Mouse (Mus musculus) neural tube, embryonic 11.5 days (tissue): ENCODE results near the gene Satb1. TPM values are rescaled to one million over a fixed set of nuclear protein-coding genes. Genes with fewer than 3 reads are reported as not detected.

ENCODE experiments used
- ATAC-seq: fragments of 200-750 bp; cut with Nextera tagmentation; 2 replicates; pipeline ENCODE4 v1.8.0; 2017; ENCODE audit warnings: moderate number of reproducible peaks, mild to moderate bottlenecking, moderate TSS enrichment, moderate library complexity; ENCODE audit not compliant: insufficient read depth, low FRiP score, low TSS enrichment
- DNase-seq: peaks from one replicate; pipeline ENCODE4 v3.0.0-alpha.2; 2015; ENCODE audit warnings: low spot score
- H3K27ac ChIP-seq: fragments of 300-500 bp; sonication (generic); 2 replicates; pipeline ENCODE4 v1.5.1; 2014; ENCODE audit warnings: low read depth, mild to moderate bottlenecking, low read length
- H3K27me3 ChIP-seq: fragments of 300-500 bp; sonication (generic); 2 replicates; pipeline ENCODE4 v1.6.1; 2014; ENCODE audit warnings: mild to moderate bottlenecking, low read length, mixed read lengths; ENCODE audit not compliant: control insufficient read depth, insufficient read depth
- H3K36me3 ChIP-seq: fragments of 300-500 bp; sonication (generic); 2 replicates; pipeline ENCODE4 v1.6.1; 2014; ENCODE audit warnings: mild to moderate bottlenecking, low read length, moderate library complexity, mixed read lengths; ENCODE audit not compliant: control insufficient read depth, insufficient read depth
- H3K4me1 ChIP-seq: fragments of 300-500 bp; sonication (generic); 2 replicates; pipeline ENCODE4 v1.6.1; 2014; ENCODE audit warnings: low read length, mixed read lengths; ENCODE audit not compliant: control insufficient read depth, insufficient read depth
- H3K4me2 ChIP-seq: fragments of 300-500 bp; sonication (generic); 2 replicates; pipeline ENCODE4 v1.6.1; 2014; ENCODE audit warnings: low read depth, mild to moderate bottlenecking, moderate library complexity
- H3K4me3 ChIP-seq: fragments of 300-500 bp; sonication (generic); 2 replicates; pipeline ENCODE4 v1.5.1; 2014; ENCODE audit warnings: low read depth, low read length
- H3K9ac ChIP-seq: fragments of 300-500 bp; sonication (generic); 2 replicates; pipeline ENCODE4 v1.6.1; 2014; ENCODE audit warnings: mild to moderate bottlenecking, low read length
- H3K9me3 ChIP-seq: fragments of 300-500 bp; sonication (generic); 2 replicates; pipeline ENCODE4 v1.6.1; 2016; ENCODE audit warnings: low read length; ENCODE audit not compliant: control insufficient read depth
- WGBS: fragments of 180-500 bp; shearing (Covaris S2); extraction: QIAGEN DNeasy Blood & Tissue Kit; methylation state at CpG from one replicate; pipeline ENCODE4 v1.1.7; 2014; 5-methylcytosine and 5-hydroxymethylcytosine counted together
- polyA plus RNA-seq: library from polyadenylated mRNA; unstranded; fragments of >200 nt; fragmentation: Nextera tagmentation; extraction: Ambion mirVana; gene quantifications from 2 replicates; pipeline ENCODE4 v1.2.1, GENCODE M21; 2014

Satb1 gene
- polyA plus RNA-seq, 1 experiment from 2014 or later = 33.5 TPM

DNA sequence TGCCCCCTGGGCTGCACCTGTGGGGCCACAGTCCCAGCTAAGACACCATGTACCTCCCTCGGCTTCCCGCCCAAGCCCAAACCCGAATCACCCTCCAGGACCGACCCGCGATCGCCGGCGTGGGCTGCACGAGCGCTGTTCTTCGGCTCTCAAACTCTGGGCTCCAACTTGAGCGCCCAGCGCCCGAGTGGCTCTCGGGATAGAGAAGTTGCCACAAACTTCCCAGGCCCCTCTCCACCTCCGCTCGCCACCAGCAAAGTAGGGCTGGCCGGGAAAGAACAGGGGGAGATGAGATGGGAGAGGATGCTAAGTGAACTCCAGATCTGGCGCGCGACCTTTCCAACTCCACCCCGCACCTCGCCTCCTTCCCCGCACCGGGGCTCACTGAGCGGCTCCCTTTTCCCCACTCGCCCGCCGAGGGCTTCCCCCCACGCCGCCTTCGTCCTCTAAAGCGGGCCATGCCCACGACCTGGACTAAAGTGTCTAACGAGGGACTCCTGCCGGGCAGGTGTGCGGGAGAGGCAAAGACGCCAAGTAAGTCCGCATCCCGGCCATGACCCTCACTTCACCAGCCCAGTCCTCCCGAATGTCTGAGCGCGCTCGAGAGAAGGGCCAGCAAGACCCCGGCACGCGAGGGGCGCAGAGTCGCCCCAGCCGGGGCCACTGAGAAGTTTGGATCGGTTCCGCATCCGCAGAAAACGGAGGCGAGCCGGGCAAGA is 1.2 kb downstream of the Satb1 start:
- H3K36me3 ChIP-seq = no peaks in the 10 kb centered on the region
- peak; percentile 11 for ATAC-seq
- H3K27me3 ChIP-seq = peaks cover 26% of the 10 kb centered on the region
- H3K9me3 ChIP-seq = no peaks in the 10 kb centered on the region
- WGBS = under 1% methylated on average over 56 of the region's 57 CpGs
- peaks cover 12% of the 10 kb centered on the region for H3K4me1 ChIP-seq
- H3K9ac ChIP-seq = peak overlapping the region; percentile 69
- peak; percentile 15 for DNase-seq
- peak overlapping the region; percentile 73 for H3K4me3 ChIP-seq
- H3K4me2 ChIP-seq = peak overlapping the region; percentile 98
- no peak overlapping the region for H3K27ac ChIP-seq

DNA sequence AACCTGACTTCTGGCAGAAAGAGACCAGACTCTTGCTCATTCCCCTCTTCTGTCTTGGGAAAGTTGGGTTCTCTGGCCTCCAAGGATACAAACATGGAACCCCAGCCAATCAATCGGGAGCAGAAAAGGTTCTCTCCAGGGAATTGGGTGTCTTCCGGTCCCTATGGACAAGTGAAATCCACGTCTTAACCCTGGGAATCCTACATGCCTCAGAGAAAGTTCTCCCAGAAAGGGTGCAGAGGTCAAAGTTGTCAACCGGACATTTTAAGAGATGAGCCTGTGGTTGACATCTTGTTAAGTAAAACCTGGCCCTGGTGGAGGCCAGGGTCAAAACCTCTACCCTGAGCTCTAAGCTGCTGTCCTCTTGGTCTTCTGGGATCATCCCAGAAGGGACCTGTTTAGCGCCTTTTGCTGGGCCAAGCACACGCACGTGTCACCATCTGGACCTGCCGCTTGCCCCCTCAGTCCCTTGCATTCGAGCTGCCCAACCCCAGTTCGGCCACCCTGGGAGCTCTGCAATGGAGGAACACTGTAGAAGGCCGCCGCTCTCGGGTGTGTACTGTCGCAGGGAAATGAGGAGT is 1.9 kb downstream of the Satb1 start:
- H3K4me2 ChIP-seq = peak overlapping the region; percentile 98
- H3K9me3 ChIP-seq = no peaks in the 10 kb centered on the region
- H3K9ac ChIP-seq = peak overlapping the region; percentile 69; the same call in 1 of the 2 replicates
- H3K27ac ChIP-seq = no peak overlapping the region
- peaks cover 26% of the 10 kb centered on the region for H3K27me3 ChIP-seq
- peaks cover 12% of the 10 kb centered on the region for H3K4me1 ChIP-seq
- no peaks in the 10 kb centered on the region for H3K36me3 ChIP-seq
- WGBS = 18% methylated on average over 14 of the region's 14 CpGs
- peak overlapping the region; percentile 73 for H3K4me3 ChIP-seq
- ATAC-seq = no peak
- DNase-seq = no peak

DNA sequence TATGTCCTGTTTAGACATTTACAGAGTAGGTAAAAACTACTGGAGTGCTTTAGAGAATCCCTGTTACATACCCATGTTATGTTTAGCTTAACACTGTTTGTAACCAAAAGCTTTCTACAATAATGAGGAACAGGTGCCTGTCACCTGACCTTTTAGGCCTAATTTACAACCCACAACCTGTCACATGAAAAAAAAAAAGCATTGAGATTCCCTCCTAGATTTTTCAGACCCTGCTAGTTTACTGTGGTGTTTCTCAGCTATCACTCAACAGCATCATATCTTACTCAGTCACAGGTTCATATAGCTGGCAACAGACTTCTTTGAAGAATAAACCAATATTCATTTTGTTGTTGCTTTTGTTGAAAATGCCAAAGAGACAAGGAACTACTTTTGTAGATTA is 3.7 kb downstream of the Satb1 start:
- Histone ChIP-seq H3K27ac (no peak overlapping the region), H3K4me3 (no peak overlapping the region), H3K4me1 (peaks cover 12% of the 10 kb centered on the region), H3K27me3 (peaks cover 26% of the 10 kb centered on the region), H3K9ac (no peak overlapping the region), H3K36me3 (no peaks in the 10 kb centered on the region), H3K4me2 (no peak overlapping the region), H3K9me3 (no peaks in the 10 kb centered on the region)
- no peak for DNase-seq
- no peak for ATAC-seq

DNA sequence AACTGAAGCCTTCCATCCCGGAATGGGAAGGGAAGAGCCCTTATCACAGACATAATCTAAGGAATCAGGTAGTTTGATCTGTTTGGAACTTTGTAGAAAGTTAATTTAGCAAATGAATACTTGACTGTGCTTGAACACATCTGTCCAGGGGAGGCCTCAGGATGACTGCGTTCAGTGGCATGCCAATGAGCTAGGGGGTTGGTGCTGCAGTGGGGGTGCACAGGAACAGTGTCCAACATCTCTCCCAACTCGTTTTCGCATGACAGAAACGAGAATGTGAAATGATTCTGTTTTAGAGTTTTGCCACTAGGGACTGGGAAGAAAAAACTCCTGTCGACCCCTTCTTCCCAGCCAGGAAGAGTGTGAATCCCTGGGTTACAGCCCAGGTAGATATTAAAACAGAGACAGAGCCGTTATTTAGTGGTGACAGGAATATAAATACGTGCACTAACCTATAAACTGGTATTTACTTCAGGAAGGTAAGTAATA is 5.1 kb downstream of the Satb1 start:
- 80% methylated on average over 8 of the region's 8 CpGs for WGBS
- Histone ChIP-seq H3K9ac (no peak overlapping the region), H3K27ac (no peak overlapping the region), H3K9me3 (no peaks in the 10 kb centered on the region), H3K4me3 (no peak overlapping the region), H3K4me2 (no peak overlapping the region), H3K36me3 (no peaks in the 10 kb centered on the region), H3K4me1 (peaks cover 4% of the 10 kb centered on the region; the same call in 1 of the 2 replicates), H3K27me3 (peaks cover 18% of the 10 kb centered on the region)
- no peak for ATAC-seq
- DNase-seq = no peak

DNA sequence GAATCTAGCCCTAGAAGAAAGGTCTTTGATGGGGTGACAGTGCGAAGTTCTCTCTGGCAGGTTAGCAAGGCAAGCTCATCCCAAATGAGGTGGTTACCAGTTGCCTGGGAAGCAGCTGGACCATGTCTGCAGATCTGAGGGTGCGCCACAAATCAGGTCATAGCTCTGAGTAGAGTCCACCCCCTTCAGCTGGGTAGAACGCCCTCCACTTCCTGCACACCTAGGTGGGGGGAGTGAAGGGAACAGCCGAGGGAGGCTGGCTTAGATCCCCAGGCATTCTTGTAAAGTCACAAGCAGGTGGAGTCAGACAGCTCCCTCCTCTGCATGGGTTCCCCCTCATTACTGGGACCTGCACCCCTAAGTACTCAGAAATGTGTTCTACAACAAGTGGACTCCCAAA is 6.6 kb downstream of the Satb1 start:
- ATAC-seq (no peak), DNase-seq (no peak)
- no peak overlapping the region for H3K27ac ChIP-seq
- no peak overlapping the region for H3K9ac ChIP-seq
- H3K9me3 ChIP-seq = no peaks in the 10 kb centered on the region
- H3K4me1 ChIP-seq = no peaks in the 10 kb centered on the region
- H3K36me3 ChIP-seq = no peaks in the 10 kb centered on the region
- 74% methylated on average over 4 of the region's 4 CpGs for WGBS
- peaks cover 11% of the 10 kb centered on the region for H3K27me3 ChIP-seq
- H3K4me3 ChIP-seq = no peak overlapping the region
- no peak overlapping the region for H3K4me2 ChIP-seq

DNA sequence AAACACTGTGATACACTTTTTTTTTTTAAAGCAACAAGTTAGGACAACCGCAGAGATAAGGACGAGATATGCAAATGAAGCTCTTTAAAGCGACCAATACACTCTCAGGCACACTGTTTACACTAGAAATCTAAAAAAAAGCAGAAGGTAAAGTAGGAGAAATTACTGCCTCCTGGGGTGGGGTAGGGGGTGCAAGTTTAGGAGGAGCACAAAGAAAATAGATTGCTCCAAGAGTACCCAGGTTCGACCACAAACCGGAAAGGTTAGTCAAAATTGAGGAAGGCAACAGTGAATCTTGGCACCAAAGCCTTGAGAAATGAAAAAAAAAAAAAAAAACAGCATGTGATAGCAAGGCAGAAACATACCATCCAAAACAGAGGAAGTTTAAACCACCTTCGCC is 18.8 kb downstream of the Satb1 start:
- DNase-seq (no peak), ATAC-seq (no peak)
- WGBS = 24% methylated on average over 6 of the region's 6 CpGs
- 0 out of 2 replicates have a peak, but pooled peaks cover 3% of the 10 kb centered on the region for H3K4me1 ChIP-seq
- H3K9ac ChIP-seq = no peak overlapping the region
- no peak overlapping the region for H3K27ac ChIP-seq
- H3K27me3 ChIP-seq = no peaks in the 10 kb centered on the region
- no peaks in the 10 kb centered on the region for H3K9me3 ChIP-seq
- no peaks in the 10 kb centered on the region for H3K36me3 ChIP-seq
- H3K4me2 ChIP-seq = no peak overlapping the region
- H3K4me3 ChIP-seq = no peak overlapping the region

DNA sequence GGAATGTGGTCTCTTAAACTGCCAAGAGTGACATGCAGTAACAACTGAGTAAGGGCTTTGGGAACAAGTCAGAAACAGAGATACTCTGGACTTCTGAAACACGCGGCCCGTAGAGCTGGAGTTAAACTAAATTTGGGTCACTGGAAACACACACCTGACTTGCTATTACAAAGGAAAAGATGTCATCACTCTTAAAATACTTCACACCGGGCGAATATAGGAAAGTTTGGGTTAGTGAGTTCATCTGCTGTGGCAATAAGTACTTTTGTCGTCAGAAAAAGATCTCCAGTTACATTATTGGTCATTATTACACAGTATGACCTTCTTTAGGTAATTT is 19.3 kb downstream of the Satb1 start:
- Histone ChIP-seq H3K4me1 (0 out of 2 replicates have a peak, but pooled peaks cover 3% of the 10 kb centered on the region), H3K9ac (peak overlapping the region; percentile 96), H3K27ac (no peak overlapping the region), H3K4me2 (peak overlapping the region; percentile 71), H3K36me3 (no peaks in the 10 kb centered on the region), H3K27me3 (no peaks in the 10 kb centered on the region), H3K4me3 (peak overlapping the region; percentile 87), H3K9me3 (no peaks in the 10 kb centered on the region)
- WGBS = 3% methylated on average over 6 of the region's 6 CpGs
- ATAC-seq (no peak), DNase-seq (no peak)

DNA sequence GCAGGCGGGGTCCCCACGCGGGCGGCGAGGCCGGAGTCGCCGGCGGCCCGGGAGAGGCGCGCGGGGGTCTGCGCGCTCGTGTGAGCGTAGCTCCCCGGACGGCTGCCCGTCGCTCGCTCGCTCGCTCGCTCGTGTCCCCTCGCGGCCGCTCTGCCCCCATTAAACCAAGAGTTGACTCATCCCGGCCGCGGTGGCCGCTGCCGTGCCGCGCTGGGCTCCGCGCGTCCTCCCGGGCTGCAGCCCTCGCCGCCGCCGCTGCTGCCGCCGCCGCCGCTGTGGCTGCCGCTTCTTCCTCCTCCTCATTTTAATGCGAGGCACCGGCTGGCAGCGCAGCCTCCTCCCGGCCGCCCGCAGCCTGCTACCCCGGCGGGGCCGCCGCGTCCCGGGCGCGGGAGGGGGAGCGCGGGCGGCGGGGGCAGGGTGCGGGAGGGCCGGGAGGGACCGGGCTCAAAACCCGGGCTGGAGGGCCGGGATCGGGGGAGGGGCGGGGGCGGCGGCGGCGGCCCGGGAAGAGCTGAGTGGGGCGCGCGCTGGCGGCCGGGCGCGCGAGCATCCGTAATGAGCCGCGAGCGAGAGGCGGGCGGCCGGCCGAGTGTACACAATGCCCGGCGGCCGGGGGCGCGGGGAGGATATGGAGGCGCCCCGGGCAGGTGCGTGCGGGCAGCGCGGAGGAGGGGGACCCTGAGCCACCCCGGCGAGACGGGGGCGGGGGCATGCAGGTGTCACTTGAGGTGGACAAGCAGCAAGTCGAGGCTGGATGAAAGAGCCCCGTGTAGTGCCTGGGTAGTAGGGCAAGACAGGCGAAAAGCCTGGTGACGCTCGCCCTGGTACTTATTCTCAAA is 19.9 kb downstream of the Satb1 start:
- DNase-seq = peak; percentile 84
- 0 out of 2 replicates have a peak, but pooled peaks cover 3% of the 10 kb centered on the region for H3K4me1 ChIP-seq
- H3K27ac ChIP-seq = peak overlapping the region; percentile 98
- ATAC-seq = peak; percentile 87
- H3K4me2 ChIP-seq = peak overlapping the region; percentile 71
- peak overlapping the region; percentile 96 for H3K9ac ChIP-seq
- H3K4me3 ChIP-seq = peak overlapping the region; percentile 87
- H3K27me3 ChIP-seq = no peaks in the 10 kb centered on the region
- H3K9me3 ChIP-seq = no peaks in the 10 kb centered on the region
- no peaks in the 10 kb centered on the region for H3K36me3 ChIP-seq
- 1% methylated on average over 65 of the region's 115 CpGs for WGBS
